22 mouse cellular contexts compared by ENCODE assay signal in the genomic region with DNA sequence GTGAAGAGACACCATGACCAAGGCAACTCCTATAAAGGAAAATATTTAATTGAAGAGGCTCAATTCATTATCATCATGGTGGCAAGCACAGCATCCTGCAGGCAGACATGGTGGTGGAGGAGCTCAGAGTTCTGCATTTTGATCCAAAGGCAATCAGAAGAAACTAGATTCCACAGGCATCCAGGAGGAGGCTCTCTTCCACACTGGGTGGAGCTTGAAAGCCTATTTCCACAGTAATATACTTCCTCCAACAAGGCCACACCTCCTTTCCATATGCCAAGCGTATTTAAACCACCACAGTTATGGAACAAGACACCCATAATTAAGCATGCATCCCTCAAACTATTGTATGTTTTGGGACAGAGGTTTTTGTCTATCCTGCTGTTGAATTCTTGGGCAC. TPM values are rescaled to one million over a fixed set of nuclear protein-coding genes. Genes with fewer than 3 reads are reported as not detected.
DNase-seq lines count a peak whose midpoint lies in the region; ATAC-seq and TF ChIP-seq lines count a peak whose summit lies in the region.
"Had no signal": no experiment of that assay in that cellular context is flagged by ENCODE, and none has a peak within 500 bp of the region (broad histone marks: within the 10 kb centered on the region; RNA-seq: fewer than 3 reads in every experiment).

No protein-coding gene starts in this region.

- H3K9me3 ChIP-seq in kidney, embryonic 15.5 days (replicated peaks) = no peaks in the 10 kb centered on the region
- H3K9me3 ChIP-seq: embryonic facial prominence, embryonic 12.5 days; forebrain, embryonic 13.5 days; forebrain, embryonic 15.5 days had no signal

- intact Hi-C loops in heart, postnatal 36 days (cut with DNase I) = no loop called here

- WGBS in kidney, embryonic 15.5 days = 100% methylated on average over 1 of the region's 1 CpGs

- H3K27me3 ChIP-seq in kidney, embryonic 15.5 days = no peaks in the 10 kb centered on the region
- H3K27me3 ChIP-seq: embryonic facial prominence, embryonic 12.5 days; forebrain, embryonic 13.5 days; forebrain, embryonic 15.5 days had no signal

- H3K4me2 ChIP-seq in kidney, embryonic 15.5 days = no peak overlapping the region
- H3K4me2 ChIP-seq: embryonic facial prominence, embryonic 12.5 days; forebrain, embryonic 13.5 days; forebrain, embryonic 15.5 days had no signal

- H3K27ac ChIP-seq in layer of hippocampus, adult 2 months = no peak overlapping the region
- no peak overlapping the region for H3K27ac ChIP-seq in kidney, embryonic 15.5 days
- H3K27ac ChIP-seq: embryonic facial prominence, embryonic 10.5 days; embryonic facial prominence, embryonic 12.5 days; forebrain, embryonic 13.5 days; forebrain, embryonic 15.5 days had no signal

- 0 out of 2 replicates have a peak, but pooled peaks have one; percentile 36 for ATAC-seq in common myeloid progenitor, adult 5-6 weeks (replicated peaks; ENCODE audit: low read depth, poor library complexity, severe bottlenecking)
- peak; percentile 56 for ATAC-seq in granulocyte monocyte progenitor cell, adult 5-6 weeks (replicated peaks; ENCODE audit: poor library complexity, severe bottlenecking)
- peak; percentile 50; the same call in 1 of the 2 replicates for ATAC-seq in megakaryocyte progenitor cell, adult 5-6 weeks (replicated peaks; ENCODE audit: poor library complexity)
- ATAC-seq in kidney, embryonic 15.5 days (replicated peaks; ENCODE audit: low FRiP score) = no peak
- ATAC-seq: forebrain, embryonic 13.5 days; forebrain, embryonic 15.5 days had no signal

- no peak overlapping the region for H3K9ac ChIP-seq in kidney, embryonic 15.5 days
- H3K9ac ChIP-seq: embryonic facial prominence, embryonic 12.5 days; forebrain, embryonic 13.5 days; forebrain, embryonic 15.5 days had no signal

- TF ChIP-seq CTCF in layer of hippocampus, adult 2 months (conservative IDR thresholded peaks at IDR 0.05) = peak; percentile 36

- peaks cover 49% of the 10 kb centered on the region for H3K36me3 ChIP-seq in kidney, embryonic 15.5 days

- no peak for DNase-seq in layer of hippocampus, adult 2 months (ENCODE audit: low spot score in 2 of 2)
- no peak for DNase-seq in layer of hippocampus, postnatal 36 days
- DNase-seq in urinary bladder, postnatal 36 days (ENCODE audit: low spot score in 2 of 2) = no peak
- no peak for DNase-seq in heart, postnatal 36 days
- DNase-seq: adrenal gland, adult 2 months; adrenal gland, postnatal 10 days; adrenal gland, postnatal 25 days; cerebellum, adult 11 months; cerebellum, adult 18-20 months; cerebellum, adult 8-10 months; cerebellum, adult 9-11 months; cerebellum, postnatal 14 days; cerebellum, postnatal 36 days had no signal

- no peak overlapping the region for H3K4me3 ChIP-seq in layer of hippocampus, adult 2 months
- H3K4me3 ChIP-seq in kidney, embryonic 15.5 days (replicated peaks) = no peak overlapping the region
- H3K4me3 ChIP-seq: embryonic facial prominence, embryonic 10.5 days; embryonic facial prominence, embryonic 12.5 days; forebrain, embryonic 13.5 days; forebrain, embryonic 15.5 days had no signal

- no peaks in the 10 kb centered on the region for H3K4me1 ChIP-seq in kidney, embryonic 15.5 days
- H3K4me1 ChIP-seq: embryonic facial prominence, embryonic 10.5 days; embryonic facial prominence, embryonic 12.5 days; forebrain, embryonic 13.5 days; forebrain, embryonic 15.5 days had no signal

RNA-seq across cellular contexts. Expression of a gene that starts 16.2 kb away (rescaled TPM):
- total RNA-seq in layer of hippocampus, adult 2 months (2021) = 1 to 10 TPM; 4.8 to 5.6 TPM
- total RNA-seq in layer of hippocampus, postnatal 36 days (2021) = 1 to 10 TPM; 3.5 to 5.1 TPM
- total RNA-seq in common myeloid progenitor, adult 5-6 weeks (2017) = 0.05 TPM in 1 of 2 replicates, not detected in the other
- total RNA-seq in granulocyte monocyte progenitor cell, adult 5-6 weeks (2014; fragmentation: Nextera tagmentation) = not detected in 2 replicates
- total RNA-seq in granulocyte monocyte progenitor cell, adult 5-6 weeks (2017) = not detected in 2 replicates
- 0.37 TPM in 1 of 2 replicates, not detected in the other for total RNA-seq in megakaryocyte progenitor cell, adult 5-6 weeks (2015)
- 0.07 TPM in 1 of 2 replicates, not detected in the other for total RNA-seq in megakaryocyte progenitor cell, adult 5-6 weeks (2017)
- under 1 TPM; 0.08 to 0.35 TPM for total RNA-seq in heart, postnatal 36 days (2021)
- polyA plus RNA-seq in kidney, embryonic 15.5 days (2015; fragmentation: Nextera tagmentation; extraction: Ambion mirVana) = 0.01 and 0.04 TPM in 2 replicates
- total RNA-seq: MEL had no signal
- polyA plus RNA-seq: adrenal gland, adult 2 months; embryonic facial prominence, embryonic 10.5 days had no signal
